Mouse (Mus musculus) B cell, adult 67 days (primary cell): ENCODE data around the gene Sec11a. TPM values are rescaled to one million over a fixed set of nuclear protein-coding genes. Genes with fewer than 3 reads are reported as not detected.

Experiments
- total RNA-seq, 2 experiments: library from RNA; stranded (reverse); gene quantifications; 4 replicates each; pipeline ENCODE4 v1.2.4; 2023

The Sec11a gene
- 10 to 100 TPM; 71.6 to 79.3 TPM for total RNA-seq

DNA sequence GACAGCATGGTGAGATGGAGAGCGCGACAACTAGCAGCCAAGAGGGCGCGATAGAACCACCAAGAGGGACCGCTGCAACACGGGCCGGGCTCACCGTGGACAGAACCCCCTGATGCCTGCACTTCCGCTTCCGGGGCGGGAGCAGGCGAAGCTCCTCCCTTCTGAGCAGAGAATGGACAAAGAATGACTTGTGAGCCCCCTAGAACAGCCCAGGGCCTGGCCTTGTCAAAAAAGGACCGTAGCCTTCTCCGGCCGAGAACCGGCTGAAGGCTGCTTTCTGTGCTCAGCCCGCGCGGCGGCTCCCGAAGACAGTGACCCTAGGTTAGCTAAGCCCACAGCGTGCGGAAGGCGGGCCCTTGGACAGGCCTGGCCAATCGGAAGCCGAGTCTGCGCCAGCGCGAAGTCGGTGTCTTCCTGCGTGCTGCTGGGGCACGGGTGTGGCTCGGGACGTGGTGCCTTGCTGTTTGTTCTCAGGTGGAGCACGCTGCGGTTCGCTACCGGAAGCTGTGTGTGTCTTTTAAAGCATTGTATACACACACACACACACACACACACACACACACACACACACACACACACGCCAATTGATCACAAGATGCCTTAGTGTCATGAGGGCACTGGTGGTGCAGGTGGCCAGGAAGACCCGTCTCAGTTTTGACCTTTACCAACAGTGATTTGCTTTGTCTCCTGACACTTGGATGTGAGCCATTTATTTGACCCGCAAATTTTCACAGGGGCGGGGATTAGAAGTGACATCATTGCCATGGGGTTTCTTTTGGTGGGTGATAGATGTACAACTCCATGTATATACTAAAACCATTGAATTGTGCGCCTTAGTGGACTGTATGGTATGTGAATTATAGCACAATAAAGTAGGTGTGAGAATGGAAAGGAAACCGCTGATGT is at the start of gene Sec11a:
TSS of gene Sec11a (minus strand) at position 336 of the 906 bp plus-strand sequence.

GRCm38 (mm10) chr7:80992980-80993833 is 45.6 kb upstream of the Sec11a start, which contains the start of gene Zfp592:
Gene Zfp592, plus strand, starts transcription at chr7:80993681.

DNA sequence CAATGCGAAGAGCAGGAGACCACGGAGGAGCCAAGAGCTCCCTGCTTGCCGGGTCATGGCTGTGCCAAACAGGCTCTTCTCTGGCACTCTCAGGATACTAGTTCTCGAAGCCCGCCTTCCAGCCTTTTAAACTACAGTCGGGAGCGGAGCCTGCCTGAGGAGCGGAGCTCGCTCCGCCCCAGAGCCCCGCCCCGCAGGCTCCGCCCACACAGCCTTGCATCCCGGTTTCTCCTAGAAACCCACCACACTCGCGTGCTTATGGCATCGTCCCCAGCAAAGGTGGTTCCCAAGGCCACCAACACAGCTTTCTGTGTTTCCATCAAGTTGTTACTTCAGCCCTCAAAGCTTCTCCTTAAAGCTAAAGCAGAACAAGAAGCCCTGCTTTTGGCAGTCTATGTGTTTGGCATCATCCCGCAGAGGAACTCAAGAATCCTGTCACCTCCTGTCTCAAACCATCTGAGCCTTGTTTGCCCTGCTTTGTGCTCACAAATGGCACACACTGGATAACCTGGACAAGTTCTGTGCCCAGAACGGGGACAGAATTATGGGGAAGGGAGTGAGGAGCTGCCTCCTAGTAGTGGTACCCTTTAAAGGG is 42.6 kb downstream of the Sec11a start, which contains the start of gene Nmb:
TSS of gene Nmb (minus strand) at position 156 of the 595 bp plus-strand sequence.

GRCm38 (mm10) chr7:80900944-80901501 is 46.6 kb downstream of the Sec11a start, which contains the start of gene Wdr73:
Gene Wdr73, minus strand, starts transcription at chr7:80901269.

GRCm38 (mm10) chr7:80860729-80861274 is 86.8 kb downstream of the Sec11a start, which contains the start of gene Zscan2:
Gene Zscan2, plus strand, starts transcription at chr7:80860920.

Other genes starting within 250 kb of the Sec11a start
- gene Iqgap1, start 121.8 kb downstream of the Sec11a start, total RNA-seq = 100 to 1,000 TPM; 481 to 510 TPM
- gene Zscan2, start 86.9 kb downstream of the Sec11a start, total RNA-seq = 10 to 100 TPM in 1 of 2 experiments, 1 to 10 TPM in 1; 8.0 to 14.0 TPM
- gene Wdr73, start 46.5 kb downstream of the Sec11a start, total RNA-seq = 10 to 100 TPM; 22.1 to 22.9 TPM
- 10 to 100 TPM; 10.4 to 14.0 TPM for gene Nmb, start 42.7 kb downstream of the Sec11a start, total RNA-seq
- 100 to 1,000 TPM; 103 to 121 TPM for gene Zfp592, start 45.9 kb upstream of the Sec11a start, total RNA-seq
- gene Alpk3, start 109.8 kb upstream of the Sec11a start, total RNA-seq = under 1 TPM; 0.23 to 0.42 TPM
- not detected for gene Slc28a1, start 167.0 kb upstream of the Sec11a start, total RNA-seq